In the genomic region with DNA sequence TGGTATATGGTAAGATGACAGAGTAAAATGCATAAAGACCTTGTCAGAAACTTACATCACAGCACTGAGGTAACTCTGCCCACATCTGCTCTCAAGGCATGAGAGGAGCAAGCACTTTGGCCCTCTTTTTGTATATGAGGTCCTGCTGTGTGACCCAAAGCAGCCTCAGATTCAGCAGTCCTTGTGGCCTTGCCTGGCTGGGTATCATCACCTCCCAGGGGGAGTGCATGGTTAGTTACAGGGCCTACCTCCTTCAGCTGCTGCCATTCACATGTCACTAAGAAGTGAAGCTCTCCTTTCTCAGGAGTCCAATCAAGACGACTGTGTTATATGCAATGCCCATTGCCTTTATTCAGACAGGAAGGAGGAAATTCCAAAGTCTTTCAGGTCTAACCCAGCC, we compare ENCODE assay signal across 22 mouse cellular contexts. TPM values are rescaled to one million over a fixed set of nuclear protein-coding genes. Genes with fewer than 3 reads are reported as not detected.
"Had no signal": no experiment of that assay in that cellular context is flagged by ENCODE, and none has a peak within 500 bp of the region (broad histone marks: within the 10 kb centered on the region; RNA-seq: fewer than 3 reads in every experiment).

No protein-coding gene starts in this region.

- H3K27ac ChIP-seq: kidney, embryonic 15.5 days; limb, embryonic 12.5 days; limb, embryonic 15.5 days; liver, embryonic 13.5 days; midbrain, embryonic 12.5 days; midbrain, embryonic 15.5 days; neural tube, embryonic 12.5 days; neural tube, embryonic 15.5 days; stomach, postnatal 0 days had no signal

- DNase-seq: kidney, adult 8-10 months; kidney, postnatal 10 days; kidney, postnatal 4 days; left cerebral cortex, postnatal 4 days; liver, embryonic 13.5 days; lung, postnatal 14 days; lung, postnatal 4 days; right cerebral cortex, adult 18-20 months; right cerebral cortex, postnatal 14 days; right cerebral cortex, postnatal 4 days; thymus, adult 2 months; thymus, postnatal 14 days had no signal

- H3K4me3 ChIP-seq: kidney, embryonic 15.5 days; limb, embryonic 12.5 days; limb, embryonic 15.5 days; liver, embryonic 13.5 days; midbrain, embryonic 12.5 days; midbrain, embryonic 15.5 days; neural tube, embryonic 12.5 days; neural tube, embryonic 15.5 days had no signal

- H3K27me3 ChIP-seq: kidney, embryonic 15.5 days; limb, embryonic 12.5 days; limb, embryonic 15.5 days; liver, embryonic 13.5 days; midbrain, embryonic 12.5 days; midbrain, embryonic 15.5 days; neural tube, embryonic 12.5 days; neural tube, embryonic 15.5 days had no signal

- H3K9me3 ChIP-seq: kidney, embryonic 15.5 days; limb, embryonic 12.5 days; limb, embryonic 15.5 days; liver, embryonic 13.5 days; midbrain, embryonic 12.5 days; midbrain, embryonic 15.5 days; neural tube, embryonic 12.5 days; neural tube, embryonic 15.5 days had no signal

- H3K36me3 ChIP-seq: kidney, embryonic 15.5 days; limb, embryonic 12.5 days; limb, embryonic 15.5 days; liver, embryonic 13.5 days; midbrain, embryonic 12.5 days; midbrain, embryonic 15.5 days; neural tube, embryonic 12.5 days; neural tube, embryonic 15.5 days had no signal

RNA-seq across cellular contexts. Expression of a gene that starts 2.4 kb away (rescaled TPM):
- total RNA-seq: megakaryocyte progenitor cell, adult 5-6 weeks had no signal
- polyA plus RNA-seq: liver, embryonic 13.5 days; liver, embryonic 16.5 days had no signal
